Mouse (Mus musculus) CH12.LX (cell line): Measurements from ENCODE around the gene Cacna2d1. TPM values are rescaled to one million over a fixed set of nuclear protein-coding genes. Genes with fewer than 3 reads are reported as not detected.

Experiments used
- DNase-seq: peaks from one replicate; pipeline ENCODE4 v3.0.0-alpha.2; 2013; ENCODE audit errors: extremely low read depth
- H3K27ac ChIP-seq: 2 replicates; pipeline ENCODE4 v1.5.1; 2012; ENCODE audit warnings: low read depth, mild to moderate bottlenecking, control low read depth, moderate library complexity; ENCODE audit not compliant: insufficient read depth
- H3K27me3 ChIP-seq: replicated peaks from 2 replicates; pipeline ENCODE3; 2012; ENCODE audit warnings: inconsistent platforms
- H3K36me3 ChIP-seq, 2 experiments: replicated peaks in 1 of 2; 2 replicates each; pipeline versions ENCODE3 to v1.6.1; 2012; ENCODE audit warnings: inconsistent platforms in 1 of 2, low read length in 1 of 2, mild to moderate bottlenecking in 1 of 2, mixed read lengths in 1 of 2, moderate library complexity in 1 of 2; ENCODE audit not compliant: control insufficient read depth in 1 of 2, insufficient read depth in 1 of 2
- H3K4me1 ChIP-seq, 2 experiments: 2 replicates each; pipeline ENCODE4 v1.6.1; 2012; ENCODE audit warnings: inconsistent platforms in 1 of 2, moderate library complexity in 1 of 2; ENCODE audit not compliant: insufficient read depth in 2 of 2, control insufficient read depth in 1 of 2
- H3K4me2 ChIP-seq: 2 replicates; pipeline ENCODE4 v1.6.1; 2012; ENCODE audit warnings: low read depth, mild to moderate bottlenecking, control low read depth; ENCODE audit not compliant: poor library complexity, insufficient read depth, severe bottlenecking
- H3K4me3 ChIP-seq, 3 experiments: fragments of 150-350 bp in 1 of 3; sonication (generic) in 1 of 3; replicated peaks in 1 of 3; 2 replicates each; pipeline versions ENCODE3 to v1.5.1; 2011 to 2012; ENCODE audit warnings: low read depth in 2 of 3, low read length in 2 of 3, mild to moderate bottlenecking in 2 of 3, moderate library complexity in 2 of 3, control low read depth in 1 of 3, improper control_type of control experiment in 1 of 3, inconsistent platforms in 1 of 3, mixed read lengths in 1 of 3; ENCODE audit not compliant: poor library complexity in 1 of 3
- H3K79me2 ChIP-seq: replicated peaks from 2 replicates; pipeline ENCODE4 v1.6.1; 2012; ENCODE audit warnings: mild to moderate bottlenecking, moderate library complexity; ENCODE audit not compliant: control insufficient read depth, poor library complexity, insufficient read depth, severe bottlenecking; ENCODE audit errors: extremely low read depth
- H3K9ac ChIP-seq: 2 replicates; pipeline ENCODE4 v1.6.1; 2012; ENCODE audit warnings: low read depth, mild to moderate bottlenecking, control low read depth, moderate library complexity; ENCODE audit not compliant: insufficient read depth
- H3K9me3 ChIP-seq: replicated peaks from 2 replicates; pipeline ENCODE3; 2012; ENCODE audit warnings: low read length, inconsistent platforms, mixed read lengths
- BHLHE40 ChIP-seq: IDR thresholded peaks from 2 replicates; pipeline ENCODE4 v1.6.1; 2011; ENCODE audit warnings: mild to moderate bottlenecking, low read depth, low read length, improper control_type of control experiment
- E2F4 ChIP-seq: IDR thresholded peaks from 2 replicates; pipeline ENCODE4 v1.6.1; 2011; ENCODE audit warnings: low read depth, low read length, improper control_type of control experiment; ENCODE audit not compliant: insufficient replicate concordance
- JUN ChIP-seq: IDR thresholded peaks from 2 replicates; pipeline ENCODE4 v1.6.1; 2011; ENCODE audit warnings: low read depth, mild to moderate bottlenecking, low read length, improper control_type of control experiment, moderate library complexity; ENCODE audit not compliant: insufficient read depth
- KAT2A ChIP-seq: IDR thresholded peaks from 2 replicates; pipeline ENCODE4 v1.6.1; 2012; ENCODE audit warnings: low read length, improper control_type of control experiment, inconsistent platforms; ENCODE audit not compliant: insufficient replicate concordance
- MAX ChIP-seq: IDR thresholded peaks from 2 replicates; pipeline ENCODE4 v1.6.1; 2011; ENCODE audit warnings: low read length, improper control_type of control experiment
- MAZ ChIP-seq: IDR thresholded peaks from 2 replicates; pipeline ENCODE4 v1.6.1; 2012; ENCODE audit warnings: low read depth, mild to moderate bottlenecking, inconsistent platforms, low read length, improper control_type of control experiment, moderate library complexity
- NELFE ChIP-seq: IDR thresholded peaks from 2 replicates; pipeline ENCODE4 v1.6.1; 2011; ENCODE audit warnings: low read depth, low read length, improper control_type of control experiment
- PAX5 ChIP-seq: IDR thresholded peaks from 2 replicates; pipeline ENCODE4 v1.6.1; 2012; ENCODE audit warnings: low read length, inconsistent platforms, mixed read lengths
- POLR2AphosphoS2 ChIP-seq: IDR thresholded peaks from 2 replicates; pipeline ENCODE4 v1.6.1; 2011; ENCODE audit warnings: low read depth, low read length, improper control_type of control experiment
- RAD21 ChIP-seq: IDR thresholded peaks from 2 replicates; pipeline ENCODE4 v1.6.1; 2011; ENCODE audit warnings: low read depth, mild to moderate bottlenecking, low read length, improper control_type of control experiment, moderate library complexity
- RCOR1 ChIP-seq: conservative IDR thresholded peaks from 2 replicates; pipeline ENCODE4 v1.6.1; 2012; ENCODE audit warnings: low read depth, mild to moderate bottlenecking, inconsistent platforms, low read length, improper control_type of control experiment
- SIN3A ChIP-seq: IDR thresholded peaks from 2 replicates; pipeline ENCODE4 v1.6.1; 2012; ENCODE audit warnings: low read length, improper control_type of control experiment, inconsistent platforms
- SMC3 ChIP-seq: IDR thresholded peaks from 2 replicates; pipeline ENCODE4 v1.6.1; 2011; ENCODE audit warnings: low read depth, low read length, improper control_type of control experiment
- UBTF ChIP-seq: IDR thresholded peaks from 2 replicates; pipeline ENCODE4 v1.6.1; 2012; ENCODE audit warnings: low read depth, mild to moderate bottlenecking, inconsistent platforms, low read length, improper control_type of control experiment, moderate library complexity
- ZC3H11A ChIP-seq: IDR thresholded peaks from 2 replicates; pipeline ENCODE4 v1.6.1; 2012; ENCODE audit warnings: low read depth, mild to moderate bottlenecking, inconsistent platforms, low read length, improper control_type of control experiment
- ZKSCAN1 ChIP-seq: IDR thresholded peaks from 2 replicates; pipeline ENCODE4 v1.6.1; 2012; ENCODE audit warnings: low read depth, inconsistent platforms, low read length, improper control_type of control experiment, borderline replicate concordance
- ZNF384 ChIP-seq: IDR thresholded peaks from 2 replicates; pipeline ENCODE4 v1.6.1; 2012; ENCODE audit warnings: low read depth, low read length, improper control_type of control experiment, inconsistent platforms
- dilution Hi-C: fragments of 300-500 bp; cut with MboI; formaldehyde crosslinking; loops from 2 replicates; pipeline ENCODE4 v1.14.3; 2020; ENCODE audit warnings: low sequenced_read_pairs; ENCODE audit not compliant: extremely low pct_unique_long_range_greater_than_20kb, extremely low pct_ligation_motif_present
- in situ Hi-C: fragments of 300-500 bp; cut with MboI; formaldehyde crosslinking; loops from 3 replicates; pipeline ENCODE4 v1.14.3; 2019; ENCODE audit warnings: low sequenced_read_pairs, low pct_ligation_motif_present, low pct_unique_long_range_greater_than_20kb, mixed read lengths
- polyA plus RNA-seq: library from polyadenylated mRNA; unstranded; fragments of >175 nt; gene quantifications from 2 replicates; pipeline ENCODE4 v1.2.1, GENCODE M21; 2012; ENCODE audit warnings: low read depth; ENCODE audit not compliant: insufficient read length
- total RNA-seq, 2 experiments: library from RNA; depleted of rRNA; stranded (reverse); fragments of 300-350 nt in 1 of 2; fragments of >200 nt in 1 of 2; gene quantifications; 2 replicates each; pipeline ENCODE4 v1.2.3; 2012 to 2014

Gene Cacna2d1
- total and polyA plus RNA-seq, 3 experiments, result 0.13 to 1.3 (median 0.28) TPM

DNA sequence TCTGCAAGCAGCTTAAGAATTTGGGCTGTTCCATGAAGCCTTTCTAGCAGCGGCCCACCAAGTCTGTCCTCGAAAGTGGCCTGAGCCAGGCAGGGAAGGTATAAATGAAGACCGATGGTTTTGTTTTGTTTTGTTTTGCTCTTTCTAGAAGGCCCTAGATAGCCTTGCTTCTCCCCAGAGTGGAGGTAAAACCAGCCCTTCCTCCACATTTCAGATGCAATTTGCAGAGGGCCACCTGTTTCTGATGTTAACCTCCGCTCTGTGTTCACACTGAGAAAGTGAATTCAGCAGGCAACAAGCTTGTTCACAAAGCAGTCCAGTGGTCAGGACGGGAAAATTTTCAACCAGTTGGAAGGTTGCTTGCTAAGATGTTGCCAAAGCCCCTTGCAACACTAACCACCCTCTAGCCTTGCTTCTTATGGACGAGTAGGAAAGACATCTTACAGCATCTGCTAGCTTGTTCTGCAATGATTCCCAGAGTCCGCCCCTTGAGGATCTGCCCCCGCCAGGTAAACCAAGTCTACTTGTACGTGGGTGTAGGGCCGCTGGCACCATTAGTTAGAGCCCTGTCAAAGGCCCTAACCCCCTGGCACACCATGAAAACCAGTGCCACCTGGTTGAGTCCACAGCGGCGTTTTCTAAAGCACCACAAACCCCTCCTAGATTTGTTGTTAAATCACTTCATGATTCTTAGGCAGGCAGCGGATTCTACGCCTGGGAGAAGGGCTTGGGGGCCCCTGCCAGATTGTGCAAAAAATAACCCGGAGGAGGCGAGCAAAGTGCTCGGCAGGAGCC, 713 bp upstream of the Cacna2d1 start:
- dilution Hi-C loops, result no loop called here
- no peak overlapping the region for H3K4me3 ChIP-seq

DNA sequence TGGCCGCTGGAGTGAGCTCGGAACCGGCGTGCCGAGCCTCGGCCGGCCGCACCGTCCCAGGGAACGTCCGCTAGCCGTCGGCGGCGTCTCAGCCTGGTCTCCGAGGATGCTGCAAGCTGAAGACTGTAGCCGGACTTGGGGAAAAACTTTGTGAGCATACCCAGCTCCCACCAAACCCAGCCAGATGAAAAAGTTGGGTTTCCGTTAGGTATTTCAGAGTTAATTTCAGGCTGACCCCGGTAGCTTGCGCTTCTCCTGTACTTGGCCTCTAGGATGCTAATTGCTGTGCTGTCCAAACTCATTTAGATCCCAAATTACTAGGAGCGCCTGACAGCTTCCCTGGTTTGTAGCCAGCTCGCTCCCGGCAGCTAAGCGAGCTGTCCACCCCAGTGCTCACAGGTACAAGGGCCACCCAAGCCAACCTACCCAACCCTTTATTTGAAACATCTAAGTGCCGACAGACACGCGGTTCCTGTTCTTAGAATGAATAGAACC, 790 bp downstream of the Cacna2d1 start:
- no peak overlapping the region for H3K9ac ChIP-seq
- H3K27ac ChIP-seq, result no peak overlapping the region
- H3K4me3 ChIP-seq, result no peak overlapping the region
- TF ChIP-seq MAX (no peak), SIN3A (no peak), POLR2AphosphoS2 (no peak), ZC3H11A (no peak), KAT2A (no peak), BHLHE40 (no peak), UBTF (no peak), RCOR1 (no peak), RAD21 (no peak), PAX5 (no peak), SMC3 (no peak), E2F4 (no peak), MAZ (no peak), NELFE (no peak), JUN (no peak), ZNF384 (no peak)
- H3K27me3 ChIP-seq, result no peaks in the 10 kb centered on the region
- no peak overlapping the region for H3K4me2 ChIP-seq
- DNase-seq, result no peak
- H3K9me3 ChIP-seq, result peaks cover 18% of the 10 kb centered on the region
- dilution Hi-C loops, result no loop called here
- no peaks in the 10 kb centered on the region for H3K4me1 ChIP-seq
- in situ Hi-C loops, result no loop called here
- H3K79me2 ChIP-seq, result no peaks in the 10 kb centered on the region
- no peaks in the 10 kb centered on the region for H3K36me3 ChIP-seq

More for the DNA sequence above, 713 bp upstream of the Cacna2d1 start:
- DNase-seq, result no peak
- Histone ChIP-seq H3K36me3 (no peaks in the 10 kb centered on the region), H3K27me3 (no peaks in the 10 kb centered on the region), H3K4me1 (no peaks in the 10 kb centered on the region), H3K4me2 (no peak overlapping the region), H3K9ac (no peak overlapping the region), H3K27ac (no peak overlapping the region), H3K9me3 (peaks cover 16% of the 10 kb centered on the region), H3K79me2 (no peaks in the 10 kb centered on the region)
- TF ChIP-seq ZKSCAN1, result no peak
- in situ Hi-C loops, result no loop called here
